Mouse (Mus musculus) MEL (cell line): ENCODE results near the gene Fas. TPM values are rescaled to one million over a fixed set of nuclear protein-coding genes. Genes with fewer than 3 reads are reported as not detected.

Experiments used
- DNase-seq: peaks from one replicate; pipeline ENCODE4 v3.0.0; 2011; ENCODE audit warnings: low read depth, low spot score
- H3K27ac ChIP-seq: 2 replicates; pipeline ENCODE4 v1.5.1; 2012; ENCODE audit warnings: low read depth, mild to moderate bottlenecking, control low read depth, low read length, moderate library complexity; ENCODE audit not compliant: control insufficient read depth
- H3K27me3 ChIP-seq, 2 experiments: fragments of 150-350 bp in 1 of 2; sonication (generic) in 1 of 2; 2 replicates each; pipeline ENCODE4 v1.6.1; 2012; ENCODE audit warnings: low read length in 2 of 2, mild to moderate bottlenecking in 2 of 2, improper control_type of control experiment in 1 of 2, moderate library complexity in 1 of 2; ENCODE audit not compliant: insufficient read depth in 2 of 2, control insufficient read depth in 1 of 2
- H3K36me3 ChIP-seq, 2 experiments: 2 replicates each; pipeline ENCODE4 v1.6.1; 2012 to 2014; ENCODE audit warnings: low read length in 2 of 2, improper control_type of control experiment in 1 of 2, inconsistent platforms in 1 of 2, mild to moderate bottlenecking in 1 of 2; ENCODE audit not compliant: insufficient read depth in 2 of 2, control insufficient read depth in 1 of 2
- H3K4me1 ChIP-seq, 2 experiments: fragments of 150-350 bp in 1 of 2; sonication (generic) in 1 of 2; 2 replicates each; pipeline ENCODE4 v1.6.1; 2012; ENCODE audit warnings: low read length in 2 of 2, improper control_type of control experiment in 1 of 2, mild to moderate bottlenecking in 1 of 2; ENCODE audit not compliant: insufficient read depth in 2 of 2, control insufficient read depth in 1 of 2
- H3K4me3 ChIP-seq, 2 experiments: fragments of 150-350 bp in 1 of 2; sonication (generic) in 1 of 2; 2 replicates each; pipeline ENCODE4 v1.5.1; 2012; ENCODE audit warnings: low read depth in 2 of 2, low read length in 2 of 2, mild to moderate bottlenecking in 2 of 2, moderate library complexity in 2 of 2, control low read depth in 1 of 2, improper control_type of control experiment in 1 of 2; ENCODE audit not compliant: control insufficient read depth in 1 of 2, insufficient read depth in 1 of 2
- H3K79me2 ChIP-seq: 2 replicates; pipeline ENCODE4 v1.6.1; 2012; ENCODE audit warnings: mild to moderate bottlenecking, low read length, moderate library complexity; ENCODE audit not compliant: control insufficient read depth, poor library complexity, insufficient read depth
- H3K9ac ChIP-seq: 2 replicates; pipeline ENCODE4 v1.6.1; 2012; ENCODE audit warnings: low read depth, mild to moderate bottlenecking, control low read depth, low read length, moderate library complexity; ENCODE audit not compliant: control insufficient read depth, poor library complexity, severe bottlenecking
- H3K9me3 ChIP-seq: fragments of 150-350 bp; sonication (generic); replicated peaks from 2 replicates; pipeline ENCODE4 v1.6.1; 2012; ENCODE audit warnings: mild to moderate bottlenecking, low read length, improper control_type of control experiment, moderate library complexity; ENCODE audit not compliant: insufficient read depth
- CHD1 ChIP-seq: IDR thresholded peaks from 2 replicates; pipeline ENCODE4 v1.6.1; 2012; ENCODE audit warnings: low read depth, mild to moderate bottlenecking, inconsistent platforms, low read length, improper control_type of control experiment
- CHD2 ChIP-seq: IDR thresholded peaks from 2 replicates; pipeline ENCODE4 v1.6.1; 2011; ENCODE audit warnings: low read length, improper control_type of control experiment
- CTCF ChIP-seq, 3 experiments: IDR thresholded peaks in 2 of 3; conservative IDR thresholded peaks in 1 of 3; 2 replicates each; pipeline ENCODE4 v1.5.1; 2011 to 2012; ENCODE audit warnings: low read length in 3 of 3, low read depth in 2 of 3, mild to moderate bottlenecking in 2 of 3, improper control_type of control experiment in 1 of 3, inconsistent platforms in 1 of 3, mixed read lengths in 1 of 3, moderate library complexity in 1 of 3; ENCODE audit not compliant: control insufficient read depth in 1 of 3, insufficient read depth in 1 of 3, poor library complexity in 1 of 3, severe bottlenecking in 1 of 3
- E2F4 ChIP-seq: IDR thresholded peaks from 2 replicates; pipeline ENCODE4 v1.6.1; 2011; ENCODE audit warnings: low read depth, low read length, improper control_type of control experiment, borderline replicate concordance
- ELF1 ChIP-seq: IDR thresholded peaks from 2 replicates; pipeline ENCODE4 v1.6.1; 2014; ENCODE audit warnings: low read depth, mild to moderate bottlenecking, inconsistent platforms, low read length, improper control_type of control experiment, moderate library complexity
- GABPA ChIP-seq: IDR thresholded peaks from 2 replicates; pipeline ENCODE4 v1.6.1; 2012; ENCODE audit warnings: low read depth, mild to moderate bottlenecking, inconsistent platforms, low read length, improper control_type of control experiment, moderate library complexity
- JUND ChIP-seq: IDR thresholded peaks from 2 replicates; pipeline ENCODE4 v1.6.1; 2011; ENCODE audit warnings: low read depth, mild to moderate bottlenecking, improper control_type of control experiment, low read length
- MAFK ChIP-seq: IDR thresholded peaks from 2 replicates; pipeline ENCODE4 v1.6.1; 2011; ENCODE audit warnings: low read depth, mild to moderate bottlenecking, low read length, improper control_type of control experiment, borderline replicate concordance
- MAX ChIP-seq: IDR thresholded peaks from 2 replicates; pipeline ENCODE4 v1.6.1; 2011; ENCODE audit warnings: low read length, improper control_type of control experiment
- MEF2A ChIP-seq: IDR thresholded peaks from 2 replicates; pipeline ENCODE4 v1.6.1; 2014; ENCODE audit warnings: low read depth, mild to moderate bottlenecking, inconsistent platforms, low read length, improper control_type of control experiment; ENCODE audit not compliant: poor library complexity, insufficient replicate concordance, severe bottlenecking; ENCODE audit errors: extremely low read depth
- MXI1 ChIP-seq: IDR thresholded peaks from 2 replicates; pipeline ENCODE4 v1.6.1; 2011; ENCODE audit warnings: mild to moderate bottlenecking, low read depth, low read length, improper control_type of control experiment
- MYC ChIP-seq: IDR thresholded peaks from 2 replicates; pipeline ENCODE4 v1.6.1; 2011; ENCODE audit warnings: low read depth, mild to moderate bottlenecking, low read length, improper control_type of control experiment, moderate library complexity
- NELFE ChIP-seq: IDR thresholded peaks from 2 replicates; pipeline ENCODE4 v1.6.1; 2011; ENCODE audit warnings: low read depth, low read length, improper control_type of control experiment
- NRF1 ChIP-seq: IDR thresholded peaks from 2 replicates; pipeline ENCODE4 v1.6.1; 2014; ENCODE audit warnings: low read depth, mild to moderate bottlenecking, inconsistent platforms, low read length, improper control_type of control experiment, moderate library complexity; ENCODE audit not compliant: poor library complexity, insufficient read depth, severe bottlenecking
- POLR2A ChIP-seq, 2 experiments: IDR thresholded peaks; 2 replicates each; pipeline ENCODE4 v1.6.1; 2011 to 2012; ENCODE audit warnings: low read length in 2 of 2, mild to moderate bottlenecking in 2 of 2, control low read depth in 1 of 2, improper control_type of control experiment in 1 of 2, low read depth in 1 of 2, moderate library complexity in 1 of 2; ENCODE audit not compliant: control insufficient read depth in 1 of 2, insufficient read depth in 1 of 2, poor library complexity in 1 of 2
- POLR2AphosphoS2 ChIP-seq: IDR thresholded peaks from 2 replicates; pipeline ENCODE4 v1.6.1; 2011; ENCODE audit warnings: low read length, improper control_type of control experiment
- RAD21 ChIP-seq: IDR thresholded peaks from 2 replicates; pipeline ENCODE4 v1.6.1; 2011; ENCODE audit warnings: mild to moderate bottlenecking, low read depth, low read length, improper control_type of control experiment
- SIN3A ChIP-seq: IDR thresholded peaks from 2 replicates; pipeline ENCODE4 v1.6.1; 2012; ENCODE audit warnings: low read length, improper control_type of control experiment, inconsistent platforms
- TAL1 ChIP-seq: IDR thresholded peaks from 2 replicates; pipeline ENCODE4 v1.6.1; 2012; ENCODE audit warnings: mild to moderate bottlenecking, inconsistent platforms, low read length, moderate library complexity, mixed read lengths
- TBP ChIP-seq: IDR thresholded peaks from 2 replicates; pipeline ENCODE4 v1.8.0; 2011; ENCODE audit warnings: low read depth, low read length, improper control_type of control experiment
- TCF12 ChIP-seq: IDR thresholded peaks from 2 replicates; pipeline ENCODE4 v1.6.1; 2014; ENCODE audit warnings: low read depth, mild to moderate bottlenecking, inconsistent platforms, low read length, improper control_type of control experiment, moderate library complexity
- USF1 ChIP-seq: IDR thresholded peaks from 2 replicates; pipeline ENCODE4 v1.6.1; 2014; ENCODE audit warnings: low read depth, mild to moderate bottlenecking, inconsistent platforms, low read length, improper control_type of control experiment, moderate library complexity
- ZKSCAN1 ChIP-seq: IDR thresholded peaks from 2 replicates; pipeline ENCODE4 v1.6.1; 2012; ENCODE audit warnings: low read depth, mild to moderate bottlenecking, inconsistent platforms, low read length, improper control_type of control experiment, moderate library complexity
- ZMIZ1 ChIP-seq: IDR thresholded peaks from 2 replicates; pipeline ENCODE4 v1.6.1; 2012; ENCODE audit warnings: low read depth, mild to moderate bottlenecking, inconsistent platforms, low read length, improper control_type of control experiment, moderate library complexity
- ZNF384 ChIP-seq: IDR thresholded peaks from 2 replicates; pipeline ENCODE4 v1.6.1; 2012; ENCODE audit warnings: low read depth, mild to moderate bottlenecking, inconsistent platforms, low read length, improper control_type of control experiment
- polyA plus RNA-seq, 2 experiments: library from polyadenylated mRNA; stranded (reverse) in 1 of 2; unstranded in 1 of 2; fragments of >175 nt in 1 of 2; fragments of >200 nt in 1 of 2; gene quantifications; 2 replicates each; pipeline versions ENCODE4 v1.2.1 to v1.2.4; 2012; ENCODE audit warnings: low replicate concordance in 2 of 2, low read depth in 1 of 2; ENCODE audit not compliant: insufficient read length in 2 of 2, insufficient read depth in 1 of 2, missing spikeins in 1 of 2
- total RNA-seq: library from RNA; depleted of rRNA; stranded (reverse); fragments of 300-350 nt; gene quantifications from 2 replicates; pipeline ENCODE4 v1.2.3, GENCODE M21; 2012

The Fas gene
- total and polyA plus RNA-seq, 3 experiments, result not detected

DNA sequence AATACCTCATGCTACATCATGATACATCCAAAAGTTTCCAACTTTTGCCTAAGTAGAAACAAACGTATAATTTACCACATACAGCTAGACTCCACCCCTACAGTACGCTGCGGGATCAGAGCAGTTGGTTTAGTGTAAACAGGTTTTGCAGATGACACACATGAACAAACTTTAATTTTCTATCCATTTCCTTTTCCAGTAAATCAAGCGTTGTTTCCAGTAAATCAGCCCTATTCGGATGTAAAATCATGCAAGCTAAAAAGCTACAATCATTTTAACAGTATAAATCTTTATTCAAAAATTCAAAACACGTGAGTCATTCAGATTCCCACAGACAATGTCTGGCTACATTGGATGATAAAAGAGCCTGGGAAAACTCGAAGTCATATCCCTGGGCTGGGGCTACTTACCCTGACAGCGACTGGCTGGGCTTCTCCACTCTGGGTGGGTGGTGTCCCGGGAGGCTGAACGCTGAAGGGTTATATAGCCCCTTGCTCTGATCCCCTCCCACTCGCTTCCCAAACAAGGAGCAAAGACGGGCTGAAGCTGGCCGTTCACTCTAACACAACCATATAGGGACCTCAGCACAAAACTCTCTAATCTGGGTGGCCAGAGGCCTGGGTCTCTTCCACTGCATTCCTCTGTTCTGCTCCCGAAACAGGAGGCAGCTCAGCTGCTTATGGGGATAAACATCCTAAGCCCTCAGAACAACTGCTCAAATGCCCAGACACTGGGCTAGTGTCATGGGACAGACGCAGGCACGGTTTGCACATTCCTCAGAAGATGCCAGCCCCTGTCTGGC, 35.4 kb upstream of the Fas start, which contains the start of gene Acta2:
Acta2 (minus strand) TSS at position 711 of the 802 bp plus-strand sequence.
- Histone ChIP-seq H3K9ac (no peak within 1 kb of the TSS), H3K9me3 (no peaks in the 10 kb centered on the region), H3K4me1 (no peaks in the 10 kb centered on the region; a peak in 1 of 4 replicates), H3K27me3 (peaks cover 0 to 3% of the 10 kb centered on the region in 2 experiments; a peak in 2 of 4 replicates), H3K36me3 (no peaks in the 10 kb centered on the region), H3K27ac (no peak within 1 kb of the TSS), H3K4me3 (no peak within 1 kb of the TSS), H3K79me2 (no peaks in the 10 kb centered on the region)
- TF ChIP-seq MAX, result no peak
- no peak for TF ChIP-seq MYC
- no peak for TF ChIP-seq E2F4
- TF ChIP-seq CHD1, result no peak
- no peak for TF ChIP-seq CTCF (IDR thresholded peaks at IDR 0.05 in 2 of 3, conservative IDR thresholded peaks at IDR 0.05 in 1 of 3; ENCODE audit: control insufficient read depth in 1 of 3, insufficient read depth in 1 of 3, low read depth in 2 of 3, low read length in 3 of 3, poor library complexity in 1 of 3, severe bottlenecking in 1 of 3)
- no peak for TF ChIP-seq TCF12
- no peak for DNase-seq

DNA sequence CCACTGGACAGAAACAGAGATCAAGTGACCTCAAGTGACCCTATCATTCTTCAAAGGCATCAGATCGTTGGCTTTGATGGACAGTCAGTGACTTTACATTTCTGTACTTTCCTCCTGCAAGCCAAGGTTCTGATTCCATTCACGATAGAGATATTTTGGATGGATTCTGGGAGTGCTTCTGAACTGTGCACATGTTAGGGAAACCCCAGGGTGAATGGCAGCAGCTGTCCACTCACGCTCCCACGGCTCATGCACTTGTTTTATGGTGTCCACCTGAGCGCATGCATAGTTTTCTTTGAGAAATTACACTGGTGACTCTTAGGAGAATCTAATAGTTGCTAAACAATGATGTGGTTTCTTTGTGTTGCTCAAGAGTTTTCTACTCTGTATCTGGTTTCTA, 34.3 kb upstream of the Fas start:
- Histone ChIP-seq H3K27me3 (peaks cover 0 to 3% of the 10 kb centered on the region in 2 experiments; a peak in 2 of 4 replicates), H3K27ac (no peak overlapping the region)

GRCm38 (mm10) chr19:34256936-34257335, 33.5 kb upstream of the Fas start:
- Histone ChIP-seq H3K36me3 (no peaks in the 10 kb centered on the region), H3K27me3 (peaks cover 0 to 3% of the 10 kb centered on the region in 2 experiments; a peak in 2 of 4 replicates), H3K9ac (no peak overlapping the region), H3K79me2 (no peaks in the 10 kb centered on the region), H3K9me3 (no peaks in the 10 kb centered on the region), H3K27ac (no peak overlapping the region), H3K4me1 (no peaks in the 10 kb centered on the region; a peak in 1 of 4 replicates), H3K4me3 (no peak overlapping the region)
- TF ChIP-seq RAD21 (no peak), TAL1 (no peak), MEF2A (no peak), MAX (no peak), MAFK (no peak), TCF12 (no peak), E2F4 (no peak), NELFE (no peak), GABPA (no peak), CTCF (IDR thresholded peaks at IDR 0.05 in 2 of 3, conservative IDR thresholded peaks at IDR 0.05 in 1 of 3; ENCODE audit: control insufficient read depth in 1 of 3, insufficient read depth in 1 of 3, low read depth in 2 of 3, low read length in 3 of 3, poor library complexity in 1 of 3, severe bottlenecking in 1 of 3) (no peak), MXI1 (no peak), ZKSCAN1 (no peak), ZNF384 (no peak), CHD1 (no peak), TBP (no peak), JUND (no peak), ELF1 (no peak), MYC (no peak), SIN3A (no peak), NRF1 (no peak)
- DNase-seq, result no peak

More for the DNA sequence above, 34.3 kb upstream of the Fas start:
- no peak overlapping the region for H3K4me3 ChIP-seq
- no peaks in the 10 kb centered on the region for H3K79me2 ChIP-seq
- H3K9ac ChIP-seq, result no peak overlapping the region
- no peaks in the 10 kb centered on the region; a peak in 1 of 4 replicates for H3K4me1 ChIP-seq
- no peak for TF ChIP-seq TAL1
- TF ChIP-seq E2F4, result no peak
- no peak for TF ChIP-seq CHD2
- TF ChIP-seq ZMIZ1, result no peak
- no peak for TF ChIP-seq POLR2A (IDR thresholded peaks at IDR 0.05; ENCODE audit: control insufficient read depth in 1 of 2, insufficient read depth in 1 of 2, low read depth in 1 of 2, low read length in 2 of 2, poor library complexity in 1 of 2)
- no peak for TF ChIP-seq POLR2AphosphoS2
- no peak for TF ChIP-seq GABPA
- TF ChIP-seq USF1, result no peak
- no peak for DNase-seq
- H3K36me3 ChIP-seq, result no peaks in the 10 kb centered on the region
- no peaks in the 10 kb centered on the region for H3K9me3 ChIP-seq
